In the genomic region with DNA sequence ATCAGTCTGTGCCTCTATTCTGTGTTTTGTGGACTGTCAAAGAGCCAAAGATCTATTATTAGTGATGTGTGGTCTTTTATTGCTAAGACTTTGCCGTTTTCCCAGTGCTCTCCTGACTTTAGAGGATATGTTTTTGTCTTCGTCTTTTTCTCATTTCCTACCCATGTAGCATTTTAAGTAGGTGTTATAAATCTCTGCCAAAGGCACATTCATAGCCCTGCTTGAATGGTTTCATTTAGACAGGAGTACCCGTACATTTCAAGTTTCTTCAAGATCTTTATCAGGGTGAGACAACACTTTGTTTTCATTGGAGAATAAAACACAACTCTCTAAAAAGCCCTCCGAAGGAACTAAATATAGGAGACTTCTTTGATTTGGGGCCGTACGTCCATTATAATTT, we compare ENCODE assay signal across 15 mouse cellular contexts.
"Had no signal": no experiment of that assay in that cellular context is flagged by ENCODE, and none has a peak within 500 bp of the region (broad histone marks: within the 10 kb centered on the region; RNA-seq: fewer than 3 reads in every experiment).

No protein-coding gene starts in this region.

- H3K4me1 ChIP-seq: limb, embryonic 10.5 days; liver, embryonic 15.5 days; stomach, embryonic 15.5 days had no signal

- H3K36me3 ChIP-seq: limb, embryonic 10.5 days; liver, embryonic 15.5 days; stomach, embryonic 15.5 days had no signal

- DNase-seq: kidney, adult 2 months; kidney, postnatal 36 days; lung, embryonic 14.5 days; lung, postnatal 10 days; lung, postnatal 4 days; retina, postnatal 1 day; right cerebral cortex, postnatal 14 days; thymus, adult 2 months; thymus, postnatal 25 days had no signal

- H3K4me2 ChIP-seq: liver, embryonic 11.5 days; liver, embryonic 15.5 days; lung, embryonic 14.5 days; midbrain, embryonic 11.5 days; stomach, embryonic 15.5 days had no signal

- H3K4me3 ChIP-seq: limb, embryonic 10.5 days; liver, embryonic 15.5 days; stomach, embryonic 15.5 days had no signal

- H3K9me3 ChIP-seq: limb, embryonic 10.5 days; liver, embryonic 15.5 days; stomach, embryonic 15.5 days had no signal

- ATAC-seq: intestine, embryonic 16.5 days had no signal

- H3K27ac ChIP-seq: limb, embryonic 10.5 days; liver, embryonic 15.5 days; stomach, embryonic 15.5 days had no signal

- H3K27me3 ChIP-seq: liver, embryonic 15.5 days; stomach, embryonic 15.5 days had no signal

- H3K9ac ChIP-seq: liver, embryonic 15.5 days; lung, embryonic 14.5 days; stomach, embryonic 15.5 days had no signal
